Comparison of ENCODE assay signal across 20 mouse cellular contexts in the genomic region with DNA sequence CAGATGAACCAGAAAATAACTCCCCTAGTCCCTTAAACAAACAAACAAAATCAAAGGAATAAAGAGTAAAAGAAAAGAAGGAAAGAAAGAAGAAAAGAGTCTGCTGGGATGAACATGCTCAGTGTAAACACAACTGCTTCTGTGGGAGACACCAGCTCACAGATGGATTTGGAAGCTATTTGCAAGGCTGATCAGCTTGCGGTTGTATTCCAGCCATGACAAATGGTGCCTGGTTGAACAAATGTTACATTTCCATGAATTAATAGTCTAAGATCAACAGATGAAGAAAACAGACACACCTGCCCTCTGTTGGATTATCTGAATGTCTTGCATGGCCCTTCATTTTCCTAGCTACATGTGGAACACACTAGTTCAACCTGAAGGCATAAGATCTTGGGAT.
DNase-seq lines count a peak whose midpoint lies in the region; ATAC-seq lines count a peak whose summit lies in the region.
"Had no signal": no experiment of that assay in that cellular context is flagged by ENCODE, and none has a peak within 500 bp of the region (broad histone marks: within the 10 kb centered on the region; RNA-seq: fewer than 3 reads in every experiment).

No protein-coding gene starts in this region.

- no peak overlapping the region for H3K4me3 ChIP-seq in forebrain, embryonic 16.5 days (replicated peaks; ENCODE audit: low read length)
- no peak overlapping the region for H3K4me3 ChIP-seq in forebrain, embryonic 12.5 days (replicated peaks)
- no peak overlapping the region for H3K4me3 ChIP-seq in liver, embryonic 11.5 days (ENCODE audit: low read depth, low read length)
- H3K4me3 ChIP-seq: embryonic facial prominence, embryonic 12.5 days; heart, embryonic 15.5 days; hindbrain, embryonic 13.5 days had no signal

- ATAC-seq in forebrain, embryonic 16.5 days, result peak; percentile 72
- ATAC-seq in forebrain, embryonic 12.5 days (ENCODE audit: low FRiP score), result no peak
- ATAC-seq in liver, embryonic 11.5 days (replicated peaks; ENCODE audit: low FRiP score), result no peak
- ATAC-seq: activated CD4-positive, CD25-positive, alpha-beta regulatory T cell, adult 4 months; forebrain, embryonic 14.5 days; hindbrain, postnatal 0 days had no signal

- H3K36me3 ChIP-seq in forebrain, embryonic 16.5 days (ENCODE audit: control insufficient read depth, insufficient read depth), result no peaks in the 10 kb centered on the region
- H3K36me3 ChIP-seq in forebrain, embryonic 12.5 days (replicated peaks), result no peaks in the 10 kb centered on the region
- H3K36me3 ChIP-seq in liver, embryonic 11.5 days (ENCODE audit: control insufficient read depth, insufficient read depth, low read length), result no peaks in the 10 kb centered on the region
- H3K36me3 ChIP-seq: embryonic facial prominence, embryonic 12.5 days; heart, embryonic 15.5 days; hindbrain, embryonic 13.5 days had no signal

- H3K9ac ChIP-seq in forebrain, embryonic 16.5 days (replicated peaks; ENCODE audit: low read depth, low read length), result no peak overlapping the region
- H3K9ac ChIP-seq in forebrain, embryonic 12.5 days, result no peak overlapping the region
- H3K9ac ChIP-seq in liver, embryonic 11.5 days (ENCODE audit: low read depth, low read length), result no peak overlapping the region
- H3K9ac ChIP-seq: embryonic facial prominence, embryonic 12.5 days; heart, embryonic 15.5 days; hindbrain, embryonic 13.5 days had no signal

- H3K27ac ChIP-seq in forebrain, embryonic 16.5 days (ENCODE audit: low read length), result peak overlapping the region; percentile 50
- no peak overlapping the region for H3K27ac ChIP-seq in forebrain, embryonic 12.5 days
- no peak overlapping the region for H3K27ac ChIP-seq in liver, embryonic 11.5 days (ENCODE audit: low read depth, low read length)
- H3K27ac ChIP-seq: embryonic facial prominence, embryonic 12.5 days; heart, embryonic 15.5 days; hindbrain, embryonic 13.5 days; hindbrain, postnatal 0 days had no signal

- H3K27me3 ChIP-seq in forebrain, embryonic 16.5 days (replicated peaks; ENCODE audit: control insufficient read depth, insufficient read depth, low read length), result no peaks in the 10 kb centered on the region
- H3K27me3 ChIP-seq in forebrain, embryonic 12.5 days, result no peaks in the 10 kb centered on the region
- no peaks in the 10 kb centered on the region for H3K27me3 ChIP-seq in liver, embryonic 11.5 days (replicated peaks; ENCODE audit: control insufficient read depth, insufficient read depth, low read length)
- H3K27me3 ChIP-seq: embryonic facial prominence, embryonic 12.5 days; heart, embryonic 15.5 days; hindbrain, embryonic 13.5 days had no signal

- peak; percentile 53 to 70 for DNase-seq in layer of hippocampus, adult 18-20 months (ENCODE audit: low spot score in 2 of 2)
- DNase-seq in layer of hippocampus, postnatal 10 days (ENCODE audit: low spot score in 2 of 2), result no peak
- peak; percentile 27 for DNase-seq in layer of hippocampus, adult 9-10 months (ENCODE audit: low spot score)
- DNase-seq in liver, embryonic 11.5 days (ENCODE audit: low spot score), result no peak
- DNase-seq in left cerebral cortex, adult 11 months (ENCODE audit: low spot score), result no peak
- DNase-seq: adrenal gland, postnatal 14 days; cerebellum, adult 11-12 months; cerebellum, adult 9-10 months; cerebellum, postnatal 25 days; gastrocnemius, postnatal 14 days; heart, postnatal 14 days had no signal

- H3K4me2 ChIP-seq in forebrain, embryonic 16.5 days (ENCODE audit: low read length), result no peak overlapping the region
- H3K4me2 ChIP-seq in forebrain, embryonic 12.5 days, result no peak overlapping the region
- H3K4me2 ChIP-seq in liver, embryonic 11.5 days, result no peak overlapping the region
- H3K4me2 ChIP-seq: embryonic facial prominence, embryonic 12.5 days; heart, embryonic 11.5 days; heart, embryonic 15.5 days; hindbrain, embryonic 13.5 days had no signal

- WGBS in forebrain, embryonic 16.5 days, result 63% methylated on average over 1 of the region's 1 CpGs
- WGBS in forebrain, embryonic 12.5 days, result 90% methylated on average over 1 of the region's 1 CpGs
- WGBS in liver, embryonic 11.5 days, result 92% methylated on average over 1 of the region's 1 CpGs

- no peaks in the 10 kb centered on the region for H3K4me1 ChIP-seq in forebrain, embryonic 16.5 days (replicated peaks; ENCODE audit: control insufficient read depth, insufficient read depth, low read length)
- no peaks in the 10 kb centered on the region for H3K4me1 ChIP-seq in forebrain, embryonic 12.5 days
- H3K4me1 ChIP-seq in liver, embryonic 11.5 days (replicated peaks; ENCODE audit: control insufficient read depth, insufficient read depth, low read length), result no peaks in the 10 kb centered on the region
- H3K4me1 ChIP-seq: embryonic facial prominence, embryonic 12.5 days; heart, embryonic 15.5 days; hindbrain, embryonic 13.5 days had no signal

- no peaks in the 10 kb centered on the region for H3K9me3 ChIP-seq in forebrain, embryonic 16.5 days (ENCODE audit: control insufficient read depth, low read length)
- no peaks in the 10 kb centered on the region for H3K9me3 ChIP-seq in forebrain, embryonic 12.5 days
- H3K9me3 ChIP-seq in liver, embryonic 11.5 days (ENCODE audit: control insufficient read depth, low read length), result 0 out of 2 replicates have a peak, but pooled peaks cover 1% of the 10 kb centered on the region
- H3K9me3 ChIP-seq: embryonic facial prominence, embryonic 12.5 days; heart, embryonic 15.5 days; hindbrain, embryonic 13.5 days had no signal

Comparison
In these comparisons a context has a peak if more than half of its experiments do, and no peak if none do; other contexts are left out.
1. DNase-seq: peak in layer of hippocampus, adult 18-20 months (2 of 2) and layer of hippocampus, adult 9-10 months (single experiment); none in layer of hippocampus, postnatal 10 days (0 of 2), liver, embryonic 11.5 days (single experiment) and left cerebral cortex, adult 11 months (single experiment).